Mouse (Mus musculus) MEL (cell line): ENCODE results near the gene Ube2a. TPM values are rescaled to one million over a fixed set of nuclear protein-coding genes. Genes with fewer than 3 reads are reported as not detected.

Experiments
- DNase-seq: peaks from one replicate; pipeline ENCODE4 v3.0.0; 2011; ENCODE audit warnings: low read depth, low spot score
- H3K27ac ChIP-seq: 2 replicates; pipeline ENCODE4 v1.5.1; 2012; ENCODE audit warnings: low read depth, mild to moderate bottlenecking, control low read depth, low read length, moderate library complexity; ENCODE audit not compliant: control insufficient read depth
- H3K27me3 ChIP-seq, 2 experiments: fragments of 150-350 bp in 1 of 2; sonication (generic) in 1 of 2; 2 replicates each; pipeline ENCODE4 v1.6.1; 2012; ENCODE audit warnings: low read length in 2 of 2, mild to moderate bottlenecking in 2 of 2, improper control_type of control experiment in 1 of 2, moderate library complexity in 1 of 2; ENCODE audit not compliant: insufficient read depth in 2 of 2, control insufficient read depth in 1 of 2
- H3K36me3 ChIP-seq, 2 experiments: 2 replicates each; pipeline ENCODE4 v1.6.1; 2012 to 2014; ENCODE audit warnings: low read length in 2 of 2, improper control_type of control experiment in 1 of 2, inconsistent platforms in 1 of 2, mild to moderate bottlenecking in 1 of 2; ENCODE audit not compliant: insufficient read depth in 2 of 2, control insufficient read depth in 1 of 2
- H3K4me1 ChIP-seq, 2 experiments: fragments of 150-350 bp in 1 of 2; sonication (generic) in 1 of 2; 2 replicates each; pipeline ENCODE4 v1.6.1; 2012; ENCODE audit warnings: low read length in 2 of 2, improper control_type of control experiment in 1 of 2, mild to moderate bottlenecking in 1 of 2; ENCODE audit not compliant: insufficient read depth in 2 of 2, control insufficient read depth in 1 of 2
- H3K4me3 ChIP-seq, 2 experiments: fragments of 150-350 bp in 1 of 2; sonication (generic) in 1 of 2; 2 replicates each; pipeline ENCODE4 v1.5.1; 2012; ENCODE audit warnings: low read depth in 2 of 2, low read length in 2 of 2, mild to moderate bottlenecking in 2 of 2, moderate library complexity in 2 of 2, control low read depth in 1 of 2, improper control_type of control experiment in 1 of 2; ENCODE audit not compliant: control insufficient read depth in 1 of 2, insufficient read depth in 1 of 2
- H3K79me2 ChIP-seq: 2 replicates; pipeline ENCODE4 v1.6.1; 2012; ENCODE audit warnings: mild to moderate bottlenecking, low read length, moderate library complexity; ENCODE audit not compliant: control insufficient read depth, poor library complexity, insufficient read depth
- H3K9ac ChIP-seq: 2 replicates; pipeline ENCODE4 v1.6.1; 2012; ENCODE audit warnings: low read depth, mild to moderate bottlenecking, control low read depth, low read length, moderate library complexity; ENCODE audit not compliant: control insufficient read depth, poor library complexity, severe bottlenecking
- H3K9me3 ChIP-seq: fragments of 150-350 bp; sonication (generic); replicated peaks from 2 replicates; pipeline ENCODE4 v1.6.1; 2012; ENCODE audit warnings: mild to moderate bottlenecking, low read length, improper control_type of control experiment, moderate library complexity; ENCODE audit not compliant: insufficient read depth
- BHLHE40 ChIP-seq: IDR thresholded peaks from 2 replicates; pipeline ENCODE4 v1.6.1; 2012; ENCODE audit warnings: low read depth, mild to moderate bottlenecking, inconsistent platforms, low read length, improper control_type of control experiment, borderline replicate concordance
- CHD1 ChIP-seq: IDR thresholded peaks from 2 replicates; pipeline ENCODE4 v1.6.1; 2012; ENCODE audit warnings: low read depth, mild to moderate bottlenecking, inconsistent platforms, low read length, improper control_type of control experiment
- CTCF ChIP-seq, 3 experiments: IDR thresholded peaks in 2 of 3; conservative IDR thresholded peaks in 1 of 3; 2 replicates each; pipeline ENCODE4 v1.5.1; 2011 to 2012; ENCODE audit warnings: low read length in 3 of 3, low read depth in 2 of 3, mild to moderate bottlenecking in 2 of 3, improper control_type of control experiment in 1 of 3, inconsistent platforms in 1 of 3, mixed read lengths in 1 of 3, moderate library complexity in 1 of 3; ENCODE audit not compliant: control insufficient read depth in 1 of 3, insufficient read depth in 1 of 3, poor library complexity in 1 of 3, severe bottlenecking in 1 of 3
- ELF1 ChIP-seq: IDR thresholded peaks from 2 replicates; pipeline ENCODE4 v1.6.1; 2014; ENCODE audit warnings: low read depth, mild to moderate bottlenecking, inconsistent platforms, low read length, improper control_type of control experiment, moderate library complexity
- EP300 ChIP-seq, 2 experiments: IDR thresholded peaks; 2 replicates each; pipeline ENCODE4 v1.6.1; 2011; ENCODE audit warnings: improper control_type of control experiment in 2 of 2, low read length in 2 of 2, low read depth in 1 of 2, mild to moderate bottlenecking in 1 of 2
- ETS1 ChIP-seq: IDR thresholded peaks from 2 replicates; pipeline ENCODE4 v1.6.1; 2012; ENCODE audit warnings: low read depth, mild to moderate bottlenecking, inconsistent platforms, low read length, improper control_type of control experiment, moderate library complexity
- GABPA ChIP-seq: IDR thresholded peaks from 2 replicates; pipeline ENCODE4 v1.6.1; 2012; ENCODE audit warnings: low read depth, mild to moderate bottlenecking, inconsistent platforms, low read length, improper control_type of control experiment, moderate library complexity
- GATA1 ChIP-seq: IDR thresholded peaks from 2 replicates; pipeline ENCODE4 v1.6.1; 2011; ENCODE audit warnings: low read depth, low read length, improper control_type of control experiment
- HCFC1 ChIP-seq: IDR thresholded peaks from 2 replicates; pipeline ENCODE4 v1.6.1; 2012; ENCODE audit warnings: low read depth, mild to moderate bottlenecking, inconsistent platforms, low read length, improper control_type of control experiment, moderate library complexity
- KAT2A ChIP-seq: conservative IDR thresholded peaks from 2 replicates; pipeline ENCODE4 v1.6.1; 2012; ENCODE audit warnings: low read depth, low read length, improper control_type of control experiment, inconsistent platforms
- MAZ ChIP-seq: IDR thresholded peaks from 2 replicates; pipeline ENCODE4 v1.6.1; 2012; ENCODE audit warnings: low read depth, mild to moderate bottlenecking, inconsistent platforms, low read length, improper control_type of control experiment
- MEF2A ChIP-seq: IDR thresholded peaks from 2 replicates; pipeline ENCODE4 v1.6.1; 2014; ENCODE audit warnings: low read depth, mild to moderate bottlenecking, inconsistent platforms, low read length, improper control_type of control experiment; ENCODE audit not compliant: poor library complexity, insufficient replicate concordance, severe bottlenecking; ENCODE audit errors: extremely low read depth
- MXI1 ChIP-seq: IDR thresholded peaks from 2 replicates; pipeline ENCODE4 v1.6.1; 2011; ENCODE audit warnings: mild to moderate bottlenecking, low read depth, low read length, improper control_type of control experiment
- MYB ChIP-seq: IDR thresholded peaks from 2 replicates; pipeline ENCODE4 v1.6.1; 2011; ENCODE audit warnings: mild to moderate bottlenecking, low read depth, low read length, improper control_type of control experiment
- NELFE ChIP-seq: IDR thresholded peaks from 2 replicates; pipeline ENCODE4 v1.6.1; 2011; ENCODE audit warnings: low read depth, low read length, improper control_type of control experiment
- POLR2A ChIP-seq, 2 experiments: IDR thresholded peaks; 2 replicates each; pipeline ENCODE4 v1.6.1; 2011 to 2012; ENCODE audit warnings: low read length in 2 of 2, mild to moderate bottlenecking in 2 of 2, control low read depth in 1 of 2, improper control_type of control experiment in 1 of 2, low read depth in 1 of 2, moderate library complexity in 1 of 2; ENCODE audit not compliant: control insufficient read depth in 1 of 2, insufficient read depth in 1 of 2, poor library complexity in 1 of 2
- POLR2AphosphoS2 ChIP-seq: IDR thresholded peaks from 2 replicates; pipeline ENCODE4 v1.6.1; 2011; ENCODE audit warnings: low read length, improper control_type of control experiment
- POLR2AphosphoS5 ChIP-seq: IDR thresholded peaks from 2 replicates; pipeline ENCODE4 v1.6.1; 2012; ENCODE audit warnings: low read depth, borderline replicate concordance, mild to moderate bottlenecking, inconsistent platforms, low read length, moderate library complexity, mixed read lengths
- RAD21 ChIP-seq: IDR thresholded peaks from 2 replicates; pipeline ENCODE4 v1.6.1; 2011; ENCODE audit warnings: mild to moderate bottlenecking, low read depth, low read length, improper control_type of control experiment
- RCOR1 ChIP-seq: IDR thresholded peaks from 2 replicates; pipeline ENCODE4 v1.6.1; 2012; ENCODE audit warnings: low read depth, mild to moderate bottlenecking, inconsistent platforms, low read length, improper control_type of control experiment
- SIN3A ChIP-seq: IDR thresholded peaks from 2 replicates; pipeline ENCODE4 v1.6.1; 2012; ENCODE audit warnings: low read length, improper control_type of control experiment, inconsistent platforms
- SMC3 ChIP-seq: IDR thresholded peaks from 2 replicates; pipeline ENCODE4 v1.6.1; 2011; ENCODE audit warnings: low read depth, low read length, improper control_type of control experiment
- TAL1 ChIP-seq: IDR thresholded peaks from 2 replicates; pipeline ENCODE4 v1.6.1; 2012; ENCODE audit warnings: mild to moderate bottlenecking, inconsistent platforms, low read length, moderate library complexity, mixed read lengths
- TBP ChIP-seq: IDR thresholded peaks from 2 replicates; pipeline ENCODE4 v1.8.0; 2011; ENCODE audit warnings: low read depth, low read length, improper control_type of control experiment
- TCF12 ChIP-seq: IDR thresholded peaks from 2 replicates; pipeline ENCODE4 v1.6.1; 2014; ENCODE audit warnings: low read depth, mild to moderate bottlenecking, inconsistent platforms, low read length, improper control_type of control experiment, moderate library complexity
- USF1 ChIP-seq: IDR thresholded peaks from 2 replicates; pipeline ENCODE4 v1.6.1; 2014; ENCODE audit warnings: low read depth, mild to moderate bottlenecking, inconsistent platforms, low read length, improper control_type of control experiment, moderate library complexity
- USF2 ChIP-seq, 2 experiments: IDR thresholded peaks; 2 replicates each; pipeline ENCODE4 v1.6.1; 2011 to 2012; ENCODE audit warnings: improper control_type of control experiment in 2 of 2, low read length in 2 of 2, borderline replicate concordance in 1 of 2, inconsistent platforms in 1 of 2, low read depth in 1 of 2, mild to moderate bottlenecking in 1 of 2; ENCODE audit not compliant: insufficient read depth in 1 of 2
- ZC3H11A ChIP-seq: IDR thresholded peaks from 2 replicates; pipeline ENCODE4 v1.6.1; 2012; ENCODE audit warnings: low read depth, mild to moderate bottlenecking, inconsistent platforms, low read length, improper control_type of control experiment
- ZMIZ1 ChIP-seq: IDR thresholded peaks from 2 replicates; pipeline ENCODE4 v1.6.1; 2012; ENCODE audit warnings: low read depth, mild to moderate bottlenecking, inconsistent platforms, low read length, improper control_type of control experiment, moderate library complexity
- polyA plus RNA-seq, 2 experiments: library from polyadenylated mRNA; stranded (reverse) in 1 of 2; unstranded in 1 of 2; fragments of >175 nt in 1 of 2; fragments of >200 nt in 1 of 2; gene quantifications; 2 replicates each; pipeline versions ENCODE4 v1.2.1 to v1.2.4; 2012; ENCODE audit warnings: low replicate concordance in 2 of 2, low read depth in 1 of 2; ENCODE audit not compliant: insufficient read length in 2 of 2, insufficient read depth in 1 of 2, missing spikeins in 1 of 2
- total RNA-seq: library from RNA; depleted of rRNA; stranded (reverse); fragments of 300-350 nt; gene quantifications from 2 replicates; pipeline ENCODE4 v1.2.3, GENCODE M21; 2012

The Ube2a gene
- total and polyA plus RNA-seq, 3 experiments = 39.3 to 971 (median 105) TPM

GRCm38 (mm10) chrX:36870372-36870771 lies 3.3 kb upstream of the Ube2a start:
- Histone ChIP-seq H3K79me2 (peaks cover 12% of the 10 kb centered on the region), H3K9me3 (no peaks in the 10 kb centered on the region)
- TF ChIP-seq USF1 (no peak), MAZ (no peak), SIN3A (no peak), RAD21 (no peak), MEF2A (no peak), GATA1 (no peak), CTCF (IDR thresholded peaks at IDR 0.05 in 2 of 3, conservative IDR thresholded peaks at IDR 0.05 in 1 of 3; ENCODE audit: control insufficient read depth in 1 of 3, insufficient read depth in 1 of 3, low read depth in 2 of 3, low read length in 3 of 3, poor library complexity in 1 of 3, severe bottlenecking in 1 of 3) (no peak), ELF1 (no peak), BHLHE40 (no peak), RCOR1 (no peak), MYB (no peak), MXI1 (no peak), USF2 (IDR thresholded peaks at IDR 0.05; ENCODE audit: borderline replicate concordance in 1 of 2, insufficient read depth in 1 of 2, low read depth in 1 of 2, low read length in 2 of 2) (no peak), TAL1 (no peak), ETS1 (no peak), KAT2A (no peak), EP300 (IDR thresholded peaks at IDR 0.05; ENCODE audit: low read depth in 1 of 2, low read length in 2 of 2) (no peak), ZMIZ1 (no peak), SMC3 (no peak)
- TF ChIP-seq, all 39 proteins: peak for 0
- peak; percentile 15 for DNase-seq
- H3K4me1 ChIP-seq = peaks cover 0 to 3% of the 10 kb centered on the region in 2 experiments; a peak in 2 of 4 replicates
- H3K36me3 ChIP-seq = no peaks in the 10 kb centered on the region; a peak in 1 of 4 replicates
- H3K27ac ChIP-seq = no peak overlapping the region
- H3K27me3 ChIP-seq = no peaks in the 10 kb centered on the region
- H3K4me3 ChIP-seq = no peak overlapping the region
- no peak overlapping the region for H3K9ac ChIP-seq

- H3K36me3 ChIP-seq = peaks cover 0 to 2% of the 10 kb centered on the region in 2 experiments; a peak in 2 of 4 replicates
- H3K4me1 ChIP-seq = peaks cover 0 to 4% of the 10 kb centered on the region in 2 experiments; a peak in 2 of 4 replicates
- peak; percentile 60; the same call in 1 of the 2 replicates for TF ChIP-seq SIN3A
- no peak for TF ChIP-seq MYB
- no peak for TF ChIP-seq GABPA
- TF ChIP-seq POLR2AphosphoS5 = no peak
- peak; percentile 71 for TF ChIP-seq TCF12
- TF ChIP-seq TBP = 0 out of 2 replicates have a peak, but pooled peaks have one; percentile 34
- TF ChIP-seq POLR2AphosphoS2 = peak; percentile 88
- 0 out of 2 replicates have a peak, but pooled peaks have one; percentile 59 for TF ChIP-seq MAZ
- no peak for TF ChIP-seq ELF1
- peak; percentile 81 to 88 for TF ChIP-seq POLR2A (IDR thresholded peaks at IDR 0.05; ENCODE audit: control insufficient read depth in 1 of 2, insufficient read depth in 1 of 2, low read depth in 1 of 2, low read length in 2 of 2, poor library complexity in 1 of 2)
- peak; percentile 45; the same call in 1 of the 2 replicates for TF ChIP-seq MXI1
- peak; percentile 89 for TF ChIP-seq NELFE
- no peak for TF ChIP-seq MEF2A
- TF ChIP-seq HCFC1 = peak; percentile 72
- TF ChIP-seq ZC3H11A = no peak
- TF ChIP-seq CTCF (IDR thresholded peaks at IDR 0.05 in 2 of 3, conservative IDR thresholded peaks at IDR 0.05 in 1 of 3; ENCODE audit: control insufficient read depth in 1 of 3, insufficient read depth in 1 of 3, low read depth in 2 of 3, low read length in 3 of 3, poor library complexity in 1 of 3, severe bottlenecking in 1 of 3) = no peak
- TF ChIP-seq ZMIZ1 = peak; percentile 92
- TF ChIP-seq EP300 (IDR thresholded peaks at IDR 0.05; ENCODE audit: low read depth in 1 of 2, low read length in 2 of 2) = 0 out of 4 replicates have a peak, but pooled peaks of 1 of the 2 experiments have one; percentile 12
- peak; percentile 99 for TF ChIP-seq CHD1
- no peaks in the 10 kb centered on the region for H3K27me3 ChIP-seq
- no peaks in the 10 kb centered on the region for H3K9me3 ChIP-seq
- H3K27ac ChIP-seq = peak overlapping the region; percentile 55
- H3K9ac ChIP-seq = peak overlapping the region; percentile 98
- DNase-seq = peak; percentile 91
- peaks cover 13% of the 10 kb centered on the region for H3K79me2 ChIP-seq
- H3K4me3 ChIP-seq = peak overlapping the region; percentile 97 to 98
These were observed 537 bp downstream of the Ube2a start for GRCm38 (mm10) chrX:36874178-36874696.
